Mouse (Mus musculus): ENCODE data around the gene Lsamp. TPM values are rescaled to one million over a fixed set of nuclear protein-coding genes. Genes with fewer than 3 reads are reported as not detected.

The Lsamp gene
- polyA plus RNA-seq, 1 experiment from 2014 or later = 1.5 TPM

DNA sequence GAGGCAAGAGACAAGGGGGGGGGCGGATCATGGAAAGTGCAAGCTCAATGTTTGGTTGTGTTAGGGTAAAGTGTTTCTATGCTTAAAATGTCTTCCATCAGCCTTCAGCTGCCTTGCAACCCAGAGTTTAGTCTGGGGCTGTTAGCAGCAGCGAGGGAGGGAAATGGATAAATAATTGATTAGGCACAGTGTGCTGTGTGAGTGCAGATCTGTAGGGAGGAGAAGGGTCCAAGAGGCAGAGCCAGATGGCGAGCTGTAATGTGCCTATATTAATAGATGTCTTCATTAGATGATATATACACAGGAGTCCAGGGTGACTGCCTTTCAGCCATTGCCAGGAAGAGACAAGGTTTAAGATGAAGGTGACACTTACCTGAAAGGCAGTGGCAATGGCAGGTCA lies 725.9 kb downstream of the Lsamp start:
- no peak overlapping the region for H3K27ac ChIP-seq (ENCODE audit: low read depth, low read length)
- H3K27me3 ChIP-seq (replicated peaks; ENCODE audit: control insufficient read depth, insufficient read depth, low read length) = no peaks in the 10 kb centered on the region
- H3K4me2 ChIP-seq (replicated peaks; ENCODE audit: low read depth) = no peak overlapping the region
- TF ChIP-seq CTCF (IDR thresholded peaks at IDR 0.05; ENCODE audit: low read depth) = no peak
- no peak overlapping the region for H3K4me3 ChIP-seq (ENCODE audit: low read depth, low read length)
- no peak overlapping the region for H3K9ac ChIP-seq (ENCODE audit: low read depth, low read length)
- no peaks in the 10 kb centered on the region for H3K4me1 ChIP-seq (replicated peaks; ENCODE audit: control insufficient read depth, insufficient read depth, low read length)
- ATAC-seq = no peak
- H3K9me3 ChIP-seq (ENCODE audit: control insufficient read depth) = no peaks in the 10 kb centered on the region
- whole genome bisulfite sequencing = 60% methylated on average over 3 of the region's 3 CpGs
- no peaks in the 10 kb centered on the region for H3K36me3 ChIP-seq (ENCODE audit: control insufficient read depth, insufficient read depth)

DNA sequence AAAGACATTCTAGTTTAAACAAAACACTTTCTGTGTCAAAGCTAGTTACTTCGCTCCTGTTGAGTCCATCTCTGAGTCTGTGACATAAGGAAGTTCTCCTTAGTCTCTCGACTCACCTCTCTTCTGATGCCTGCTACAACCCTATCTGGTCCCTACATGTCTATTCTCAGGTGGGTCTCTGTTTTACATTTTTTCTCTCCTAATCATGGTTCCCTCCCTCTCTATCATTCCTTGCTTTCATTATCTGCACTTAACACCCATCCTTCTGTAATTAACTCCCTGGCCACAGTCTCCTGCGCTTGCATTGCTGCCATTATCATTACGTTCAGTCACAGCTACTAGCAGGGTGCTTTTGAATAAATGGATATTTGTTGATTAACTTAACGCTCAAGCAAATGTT lies 726.3 kb downstream of the Lsamp start:
- no peaks in the 10 kb centered on the region for H3K9me3 ChIP-seq (ENCODE audit: control insufficient read depth)
- no peaks in the 10 kb centered on the region for H3K36me3 ChIP-seq (ENCODE audit: control insufficient read depth, insufficient read depth)
- ATAC-seq = no peak
- H3K4me3 ChIP-seq (ENCODE audit: low read depth, low read length) = no peak overlapping the region
- H3K4me2 ChIP-seq (replicated peaks; ENCODE audit: low read depth) = no peak overlapping the region
- H3K9ac ChIP-seq (ENCODE audit: low read depth, low read length) = no peak overlapping the region
- H3K27me3 ChIP-seq (replicated peaks; ENCODE audit: control insufficient read depth, insufficient read depth, low read length) = no peaks in the 10 kb centered on the region
- WGBS = 79% methylated on average over 5 of the region's 5 CpGs
- H3K4me1 ChIP-seq (replicated peaks; ENCODE audit: control insufficient read depth, insufficient read depth, low read length) = no peaks in the 10 kb centered on the region
- TF ChIP-seq CTCF (IDR thresholded peaks at IDR 0.05; ENCODE audit: low read depth) = no peak
- no peak overlapping the region for H3K27ac ChIP-seq (ENCODE audit: low read depth, low read length)

DNA sequence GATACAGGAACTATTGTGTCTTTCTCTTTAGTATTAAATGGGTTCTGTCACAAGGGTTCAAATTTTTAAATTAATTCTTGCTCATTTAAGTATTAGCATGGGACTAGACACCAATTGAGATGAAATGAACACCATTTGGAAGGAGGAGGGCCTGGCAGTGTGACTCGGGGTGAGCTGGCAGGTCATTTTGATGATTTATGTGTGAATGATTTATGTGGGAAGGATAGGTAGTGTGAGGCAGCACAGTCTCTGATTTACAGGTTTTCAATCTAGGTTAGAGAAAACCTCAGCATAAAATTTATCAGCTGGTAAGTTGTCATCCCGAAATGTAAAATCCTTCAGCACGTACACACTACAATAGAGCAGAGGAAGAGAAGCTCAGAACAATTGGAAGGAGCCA lies 729.6 kb downstream of the Lsamp start:
- Histone ChIP-seq H3K4me2 (replicated peaks; ENCODE audit: low read depth) (no peak overlapping the region), H3K4me3 (ENCODE audit: low read depth, low read length) (no peak overlapping the region), H3K36me3 (ENCODE audit: control insufficient read depth, insufficient read depth) (no peaks in the 10 kb centered on the region), H3K27ac (ENCODE audit: low read depth, low read length) (no peak overlapping the region), H3K9me3 (ENCODE audit: control insufficient read depth) (no peaks in the 10 kb centered on the region), H3K27me3 (replicated peaks; ENCODE audit: control insufficient read depth, insufficient read depth, low read length) (no peaks in the 10 kb centered on the region), H3K9ac (ENCODE audit: low read depth, low read length) (no peak overlapping the region), H3K4me1 (replicated peaks; ENCODE audit: control insufficient read depth, insufficient read depth, low read length) (no peaks in the 10 kb centered on the region)
- TF ChIP-seq CTCF (IDR thresholded peaks at IDR 0.05; ENCODE audit: low read depth) = no peak
- ATAC-seq = no peak
- 74% methylated on average over 3 of the region's 3 CpGs for WGBS

DNA sequence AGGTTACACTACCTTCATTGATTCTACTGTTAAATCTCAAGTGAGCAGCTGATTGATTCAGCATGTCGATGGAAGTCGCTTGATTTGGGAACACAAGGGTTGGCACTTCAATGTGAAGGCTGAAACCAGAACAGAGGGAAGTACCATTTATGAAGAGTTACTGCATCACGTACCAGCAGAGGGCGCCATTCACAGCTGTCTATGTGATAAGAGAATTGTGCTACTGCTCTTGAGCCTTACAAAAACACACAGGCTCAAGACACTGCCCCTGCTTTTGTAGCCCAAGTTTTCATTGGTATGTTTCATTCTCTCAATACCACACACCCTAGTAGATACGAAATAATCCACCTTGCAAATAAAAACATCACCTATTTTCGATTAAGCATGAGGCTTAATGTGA lies 754.9 kb downstream of the Lsamp start:
- H3K36me3 ChIP-seq (ENCODE audit: control insufficient read depth, insufficient read depth) = no peaks in the 10 kb centered on the region
- H3K4me3 ChIP-seq (ENCODE audit: low read depth, low read length) = no peak overlapping the region
- 40% methylated on average over 6 of the region's 6 CpGs for WGBS
- no peak overlapping the region for H3K9ac ChIP-seq (ENCODE audit: low read depth, low read length)
- H3K9me3 ChIP-seq (ENCODE audit: control insufficient read depth) = no peaks in the 10 kb centered on the region
- no peak overlapping the region for H3K27ac ChIP-seq (ENCODE audit: low read depth, low read length)
- no peak for ATAC-seq
- H3K27me3 ChIP-seq (replicated peaks; ENCODE audit: control insufficient read depth, insufficient read depth, low read length) = no peaks in the 10 kb centered on the region
- no peak overlapping the region for H3K4me2 ChIP-seq (replicated peaks; ENCODE audit: low read depth)
- no peaks in the 10 kb centered on the region for H3K4me1 ChIP-seq (replicated peaks; ENCODE audit: control insufficient read depth, insufficient read depth, low read length)
- TF ChIP-seq CTCF (IDR thresholded peaks at IDR 0.05; ENCODE audit: low read depth) = peak; percentile 77

DNA sequence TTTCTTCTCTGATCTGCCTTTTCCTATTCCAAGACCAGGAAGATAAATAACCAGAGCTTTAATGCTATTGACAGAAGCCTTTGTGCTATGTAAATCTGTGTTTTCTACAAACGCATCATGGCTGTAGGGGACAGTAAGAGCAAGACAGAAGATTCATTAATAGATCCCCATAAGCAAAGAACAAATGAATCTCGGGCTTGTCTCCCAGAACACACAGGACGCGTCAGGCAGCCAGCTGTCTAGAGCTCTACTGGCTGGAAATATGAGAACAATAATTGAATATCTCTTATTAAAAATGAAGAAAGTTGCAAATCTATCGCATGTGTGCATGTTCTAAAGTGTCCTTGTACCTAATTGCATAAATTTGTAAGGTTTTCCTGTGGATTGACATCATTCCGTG lies 755.6 kb downstream of the Lsamp start:
- ATAC-seq = no peak
- no peak overlapping the region for H3K4me2 ChIP-seq (replicated peaks; ENCODE audit: low read depth)
- no peaks in the 10 kb centered on the region for H3K27me3 ChIP-seq (replicated peaks; ENCODE audit: control insufficient read depth, insufficient read depth, low read length)
- H3K27ac ChIP-seq (ENCODE audit: low read depth, low read length) = no peak overlapping the region
- H3K36me3 ChIP-seq (ENCODE audit: control insufficient read depth, insufficient read depth) = no peaks in the 10 kb centered on the region
- no peak overlapping the region for H3K9ac ChIP-seq (ENCODE audit: low read depth, low read length)
- 78% methylated on average over 6 of the region's 6 CpGs for WGBS
- H3K4me1 ChIP-seq (replicated peaks; ENCODE audit: control insufficient read depth, insufficient read depth, low read length) = no peaks in the 10 kb centered on the region
- H3K4me3 ChIP-seq (ENCODE audit: low read depth, low read length) = no peak overlapping the region
- no peaks in the 10 kb centered on the region for H3K9me3 ChIP-seq (ENCODE audit: control insufficient read depth)
- TF ChIP-seq CTCF (IDR thresholded peaks at IDR 0.05; ENCODE audit: low read depth) = no peak

- WGBS = 83% methylated on average over 8 of the region's 8 CpGs
Measured at GRCm38 (mm10) chr16:40740273-40740672, 756.1 kb downstream of the Lsamp start.

GRCm38 (mm10) chr16:40827191-40827590 lies 843.0 kb downstream of the Lsamp start:
- H3K36me3 ChIP-seq (ENCODE audit: control insufficient read depth, insufficient read depth) = no peaks in the 10 kb centered on the region
- 52% methylated on average over 1 of the region's 1 CpGs for WGBS
- no peak overlapping the region for H3K27ac ChIP-seq (ENCODE audit: low read depth, low read length)
- ATAC-seq = no peak
- no peak overlapping the region for H3K9ac ChIP-seq (ENCODE audit: low read depth, low read length)
- H3K9me3 ChIP-seq (ENCODE audit: control insufficient read depth) = no peaks in the 10 kb centered on the region
- no peak overlapping the region for H3K4me3 ChIP-seq (ENCODE audit: low read depth, low read length)
- H3K4me1 ChIP-seq (replicated peaks; ENCODE audit: control insufficient read depth, insufficient read depth, low read length) = no peaks in the 10 kb centered on the region
- H3K4me2 ChIP-seq (replicated peaks; ENCODE audit: low read depth) = no peak overlapping the region
- H3K27me3 ChIP-seq (replicated peaks; ENCODE audit: control insufficient read depth, insufficient read depth, low read length) = no peaks in the 10 kb centered on the region
- TF ChIP-seq CTCF (IDR thresholded peaks at IDR 0.05; ENCODE audit: low read depth) = no peak

More at GRCm38 (mm10) chr16:40740273-40740672, 756.1 kb downstream of the Lsamp start:
- H3K27me3 ChIP-seq (replicated peaks; ENCODE audit: control insufficient read depth, insufficient read depth, low read length) = no peaks in the 10 kb centered on the region
- no peak overlapping the region for H3K9ac ChIP-seq (ENCODE audit: low read depth, low read length)
- H3K4me2 ChIP-seq (replicated peaks; ENCODE audit: low read depth) = no peak overlapping the region
- no peak overlapping the region for H3K27ac ChIP-seq (ENCODE audit: low read depth, low read length)
- H3K9me3 ChIP-seq (ENCODE audit: control insufficient read depth) = no peaks in the 10 kb centered on the region
- no peak for TF ChIP-seq CTCF (IDR thresholded peaks at IDR 0.05; ENCODE audit: low read depth)
- H3K4me1 ChIP-seq (replicated peaks; ENCODE audit: control insufficient read depth, insufficient read depth, low read length) = no peaks in the 10 kb centered on the region
- H3K4me3 ChIP-seq (ENCODE audit: low read depth, low read length) = no peak overlapping the region
- ATAC-seq = no peak
- no peaks in the 10 kb centered on the region for H3K36me3 ChIP-seq (ENCODE audit: control insufficient read depth, insufficient read depth)
